Mouse (Mus musculus) spleen, adult 18-20 months (tissue): Measurements from ENCODE around the gene Vmn2r83.
"Not testable (repeated sequence)": the region's sequence is repeated elsewhere in the genome, so short reads cannot be mapped to it uniquely, and the experiment has no call there.

Source experiments
- DNase-seq, 2 experiments: peaks; one replicate each; pipeline ENCODE4 v3.0.0; 2022; ENCODE audit warnings: mixed read lengths in 2 of 2

Vmn2r83 gene

GRCm38 (mm10) chr10:79468431-79468830 is at the start of gene Vmn2r83:
Gene Vmn2r83, plus strand, starts transcription at chr10:79468731.
- no peak for DNase-seq

- not testable (repeated sequence) for DNase-seq
Observed at GRCm38 (mm10) chr10:79435141-79435820, 33.2 kb upstream of the Vmn2r83 start.

GRCm38 (mm10) chr10:79495886-79496285 is 27.4 kb downstream of the Vmn2r83 start:
- DNase-seq: no peak

- no peak for DNase-seq
Observed at GRCm38 (mm10) chr10:79496701-79497288, 28.3 kb downstream of the Vmn2r83 start.

GRCm38 (mm10) chr10:79502830-79503644 is 34.5 kb downstream of the Vmn2r83 start:
- DNase-seq: no peak

- no peak for DNase-seq
Observed at GRCm38 (mm10) chr10:79506709-79507108, 38.2 kb downstream of the Vmn2r83 start.

GRCm38 (mm10) chr10:79524433-79524832 is 55.9 kb downstream of the Vmn2r83 start:
- no peak for DNase-seq

GRCm38 (mm10) chr10:79525456-79526325 is 57.2 kb downstream of the Vmn2r83 start:
- no peak for DNase-seq

GRCm38 (mm10) chr10:79526661-79527452 is 58.3 kb downstream of the Vmn2r83 start:
- no peak for DNase-seq

GRCm38 (mm10) chr10:79527453-79527845 is 58.9 kb downstream of the Vmn2r83 start:
- DNase-seq: no peak

GRCm38 (mm10) chr10:79528081-79528480 is 59.5 kb downstream of the Vmn2r83 start:
- no peak for DNase-seq

- no peak for DNase-seq
Observed at GRCm38 (mm10) chr10:79530241-79530640, 61.7 kb downstream of the Vmn2r83 start.

- peak in 1 of 2 experiments; percentile 0 for DNase-seq
Observed at GRCm38 (mm10) chr10:79530721-79531120, 62.2 kb downstream of the Vmn2r83 start.

GRCm38 (mm10) chr10:79531593-79531992 is 63.1 kb downstream of the Vmn2r83 start:
- peak; percentile 1 to 2 for DNase-seq

- no peak for DNase-seq
Observed at GRCm38 (mm10) chr10:79532678-79533077, 64.1 kb downstream of the Vmn2r83 start.

- peak; percentile 64 to 80 for DNase-seq
Observed at GRCm38 (mm10) chr10:79533126-79533911, 64.8 kb downstream of the Vmn2r83 start, which contains the start of gene Plpp2. Gene Plpp2, minus strand, starts transcription at chr10:79533796.

GRCm38 (mm10) chr10:79534426-79534825 is 65.9 kb downstream of the Vmn2r83 start:
- peak in 1 of 2 experiments; percentile 2 for DNase-seq

GRCm38 (mm10) chr10:79535431-79535830 is 66.9 kb downstream of the Vmn2r83 start:
- no peak for DNase-seq

- no peak for DNase-seq
Observed at GRCm38 (mm10) chr10:79536461-79537080, 68.0 kb downstream of the Vmn2r83 start.

GRCm38 (mm10) chr10:79537271-79537670 is 68.7 kb downstream of the Vmn2r83 start:
- peak in 1 of 2 experiments; percentile 2 for DNase-seq
